Mouse (Mus musculus): ENCODE results near the gene Scube3.

Scube3 gene

GRCm38 (mm10) chr17:28141771-28142699, at the start of gene Scube3:
TSS of gene Scube3 (plus strand) at chr17:28142141.
- no peak for DNase-seq (ENCODE audit: low read depth, low spot score)

GRCm38 (mm10) chr17:28092297-28092696, 49.6 kb upstream of the Scube3 start:
- no peak for DNase-seq (ENCODE audit: low read depth, low spot score)

GRCm38 (mm10) chr17:28093837-28094236, 48.1 kb upstream of the Scube3 start:
- no peak for DNase-seq (ENCODE audit: low read depth, low spot score)

- DNase-seq (ENCODE audit: low read depth, low spot score): no peak
Observed at GRCm38 (mm10) chr17:28096418-28096817, 45.5 kb upstream of the Scube3 start.

- DNase-seq (ENCODE audit: low read depth, low spot score): no peak
Observed at GRCm38 (mm10) chr17:28097308-28097707, 44.6 kb upstream of the Scube3 start.

DNA sequence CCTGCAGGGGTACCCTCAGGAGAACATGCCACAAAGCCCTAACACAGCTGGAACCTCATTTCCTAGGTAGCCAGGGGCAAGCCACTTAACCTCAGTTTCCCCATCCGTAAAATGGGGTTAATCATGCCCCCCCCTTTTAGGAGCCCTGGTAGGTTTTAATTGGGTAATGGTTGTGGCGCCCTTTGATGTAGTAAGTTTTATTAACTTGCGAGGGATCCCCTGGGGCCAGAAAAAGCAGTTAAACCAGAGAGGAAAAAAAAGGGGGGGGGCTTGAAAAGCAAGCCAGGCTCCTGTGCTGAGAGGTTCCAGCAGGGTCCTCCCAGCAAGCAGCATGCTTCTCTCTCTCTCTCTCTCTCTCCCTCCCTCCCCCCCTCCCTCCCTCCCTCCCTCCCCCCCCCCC, 42.9 kb upstream of the Scube3 start:
- DNase-seq (ENCODE audit: low read depth, low spot score): no peak

- no peak for DNase-seq (ENCODE audit: low read depth, low spot score)
Observed at GRCm38 (mm10) chr17:28100669-28101068, 41.3 kb upstream of the Scube3 start.

GRCm38 (mm10) chr17:28101284-28101887, 40.6 kb upstream of the Scube3 start:
- no peak for DNase-seq (ENCODE audit: low read depth, low spot score)

GRCm38 (mm10) chr17:28101902-28102319, 40.0 kb upstream of the Scube3 start:
- DNase-seq (ENCODE audit: low read depth, low spot score): no peak

GRCm38 (mm10) chr17:28104416-28104815, 37.5 kb upstream of the Scube3 start:
- no peak for DNase-seq (ENCODE audit: low read depth, low spot score)

DNA sequence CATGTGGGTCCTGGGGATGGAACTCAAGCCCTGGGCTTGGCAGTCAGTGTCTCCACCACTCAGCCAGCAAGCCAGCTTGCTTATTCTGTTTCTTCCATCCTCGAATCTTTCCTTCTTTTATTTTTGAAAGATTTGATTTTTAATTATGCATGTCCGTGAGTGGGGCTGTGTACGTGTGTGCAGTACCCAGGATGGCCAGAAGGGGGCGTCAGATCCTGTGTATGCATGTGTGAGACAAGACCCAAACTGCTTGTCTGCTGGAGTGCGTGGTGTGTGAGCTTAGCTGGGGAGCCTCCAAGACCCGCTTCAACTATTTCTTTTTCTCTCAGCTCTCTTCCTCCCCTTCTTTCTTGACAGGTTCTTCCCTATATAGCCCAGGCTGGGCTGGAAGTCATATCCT, 35.6 kb upstream of the Scube3 start:
- DNase-seq (ENCODE audit: low read depth, low spot score): no peak

GRCm38 (mm10) chr17:28107275-28107674, 34.7 kb upstream of the Scube3 start:
- no peak for DNase-seq (ENCODE audit: low read depth, low spot score)

DNA sequence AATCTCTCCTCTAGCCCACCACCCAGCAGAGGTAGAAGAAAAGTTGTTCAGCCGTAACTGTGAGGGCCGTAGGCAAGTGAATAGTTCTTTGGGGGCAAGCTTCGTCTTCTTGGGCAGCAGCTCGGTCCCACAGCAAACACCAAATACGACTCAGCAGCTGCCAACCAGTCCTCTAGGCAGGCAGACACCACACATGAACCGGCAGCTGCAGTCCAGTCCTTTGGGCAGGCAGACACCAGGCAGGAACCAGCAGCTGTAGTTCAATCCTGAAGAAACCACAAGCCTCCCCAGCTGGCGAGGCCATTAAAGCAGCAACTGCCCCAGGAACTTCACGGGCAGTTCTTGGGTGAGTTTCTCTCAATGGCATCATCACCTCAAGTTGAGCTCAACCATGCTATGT, 29.7 kb upstream of the Scube3 start:
- DNase-seq (ENCODE audit: low read depth, low spot score): no peak

- DNase-seq (ENCODE audit: low read depth, low spot score): no peak
Observed at GRCm38 (mm10) chr17:28116335-28116734, 25.6 kb upstream of the Scube3 start.

DNA sequence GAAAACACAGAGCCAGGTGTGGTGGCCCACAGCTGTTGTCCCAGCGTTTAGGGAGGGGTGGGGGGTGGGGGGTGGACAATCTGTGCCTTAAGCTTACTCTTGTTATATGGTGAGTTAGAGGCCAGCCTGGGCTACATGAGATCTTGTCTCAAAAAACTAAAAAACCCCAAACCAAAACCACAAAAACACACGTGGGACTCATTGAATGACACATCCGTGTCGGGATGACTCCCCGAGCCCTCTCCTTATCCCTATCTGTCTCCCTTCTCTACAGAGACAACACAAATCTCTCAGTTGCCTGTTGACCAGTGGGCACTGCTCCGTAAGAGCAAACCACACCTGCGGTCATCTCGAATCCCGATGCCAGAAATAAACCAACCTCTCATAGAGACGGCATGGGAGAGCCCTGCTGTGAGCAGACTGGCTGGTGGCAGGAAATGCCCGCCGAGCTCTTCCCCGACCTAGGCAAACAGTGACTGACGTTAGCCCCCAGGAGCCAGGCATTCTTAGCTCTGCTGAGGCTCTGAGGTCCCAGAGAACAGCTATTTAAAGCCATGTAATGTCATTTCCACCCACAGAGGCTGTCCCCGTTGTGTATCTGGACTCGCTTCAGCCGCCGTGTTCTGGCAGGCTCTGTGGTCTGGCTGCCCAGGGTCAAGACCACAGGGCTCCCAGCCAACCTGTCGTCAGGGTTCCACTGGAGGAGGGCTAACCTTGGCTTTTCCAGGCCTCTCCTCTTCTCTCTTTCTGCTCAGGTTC, 24.3 kb upstream of the Scube3 start:
- DNase-seq (ENCODE audit: low read depth, low spot score): no peak

DNA sequence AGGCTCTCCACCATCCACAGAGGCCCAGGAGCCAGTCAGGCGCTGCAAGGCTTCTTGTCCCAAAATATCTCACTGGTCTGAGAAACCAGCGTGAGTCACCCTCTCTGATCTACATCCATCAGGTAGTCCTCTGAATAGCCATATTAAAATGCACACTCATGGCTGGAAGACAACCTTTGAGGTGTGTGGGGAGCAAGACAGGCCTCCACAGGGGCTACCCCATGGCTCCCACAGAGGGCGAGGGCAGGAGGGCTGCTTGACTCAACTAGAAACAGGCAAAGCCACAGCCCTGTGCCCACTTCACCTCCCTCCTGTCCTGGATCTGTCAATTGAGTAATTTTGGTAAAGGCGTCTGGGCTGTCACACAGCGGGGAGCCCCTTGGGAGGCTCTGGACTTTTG, 21.5 kb upstream of the Scube3 start:
- DNase-seq (ENCODE audit: low read depth, low spot score): no peak

DNA sequence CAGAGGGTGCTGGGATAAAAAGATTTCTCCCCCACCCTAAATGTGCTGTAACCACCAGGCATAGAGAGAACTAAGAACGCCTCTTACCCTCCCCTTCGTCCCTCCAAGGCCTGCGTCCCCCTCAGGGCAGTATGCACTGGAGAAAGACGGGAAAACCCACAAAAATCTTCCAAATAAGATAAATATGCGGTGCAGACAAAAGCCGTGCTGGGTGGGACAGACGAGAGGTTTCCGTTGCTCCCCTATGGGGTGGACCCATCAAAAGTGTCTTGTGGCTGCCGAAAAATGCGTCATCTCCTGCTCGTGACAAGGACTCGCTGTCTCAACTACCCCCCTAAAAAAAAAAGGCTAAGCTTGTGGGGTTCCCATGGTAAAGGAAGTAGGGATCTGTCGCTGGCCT, 19.0 kb upstream of the Scube3 start:
- no peak for DNase-seq (ENCODE audit: low read depth, low spot score)

DNA sequence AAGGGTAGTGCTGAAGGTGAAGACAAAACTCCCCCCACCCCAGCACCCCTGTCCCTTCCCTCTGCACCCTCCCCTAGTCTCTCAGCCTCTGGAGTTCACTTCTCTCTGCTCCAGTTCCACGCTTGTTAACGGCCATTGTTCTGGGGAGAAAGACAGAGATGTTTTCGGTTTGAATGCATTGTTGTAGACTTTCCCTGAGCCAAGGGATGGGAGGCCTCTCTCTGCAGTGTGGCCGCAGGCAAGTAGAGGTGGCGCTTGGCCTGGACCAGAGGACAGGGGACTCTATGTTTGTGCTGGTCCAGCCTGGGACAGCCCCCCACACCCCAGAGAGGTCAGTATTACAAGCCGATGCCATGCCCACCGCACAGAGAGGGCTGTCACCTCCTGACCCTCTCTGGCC, 18.3 kb upstream of the Scube3 start:
- no peak for DNase-seq (ENCODE audit: low read depth, low spot score)

DNA sequence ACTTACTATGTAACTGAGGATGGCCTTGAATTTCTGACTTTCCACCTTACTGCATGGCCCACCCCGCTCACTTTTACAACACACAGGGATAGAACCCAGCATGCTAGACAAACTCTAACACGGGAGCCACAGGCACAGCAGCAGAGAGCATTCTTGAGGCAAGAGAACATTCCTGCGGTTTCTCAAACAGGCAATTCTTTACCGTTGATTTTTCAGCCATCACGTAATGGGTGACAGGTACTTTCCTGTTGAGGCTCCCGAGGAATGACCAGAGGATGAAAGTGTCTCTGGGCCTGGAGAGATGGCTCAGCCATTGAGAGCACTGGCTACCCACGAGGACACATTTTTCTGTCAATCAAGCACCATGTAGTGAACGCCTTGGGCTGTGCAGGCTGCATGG, 17.6 kb upstream of the Scube3 start:
- no peak for DNase-seq (ENCODE audit: low read depth, low spot score)

- DNase-seq (ENCODE audit: low read depth, low spot score): no peak
Observed at GRCm38 (mm10) chr17:28129796-28130195, 12.1 kb upstream of the Scube3 start.

DNA sequence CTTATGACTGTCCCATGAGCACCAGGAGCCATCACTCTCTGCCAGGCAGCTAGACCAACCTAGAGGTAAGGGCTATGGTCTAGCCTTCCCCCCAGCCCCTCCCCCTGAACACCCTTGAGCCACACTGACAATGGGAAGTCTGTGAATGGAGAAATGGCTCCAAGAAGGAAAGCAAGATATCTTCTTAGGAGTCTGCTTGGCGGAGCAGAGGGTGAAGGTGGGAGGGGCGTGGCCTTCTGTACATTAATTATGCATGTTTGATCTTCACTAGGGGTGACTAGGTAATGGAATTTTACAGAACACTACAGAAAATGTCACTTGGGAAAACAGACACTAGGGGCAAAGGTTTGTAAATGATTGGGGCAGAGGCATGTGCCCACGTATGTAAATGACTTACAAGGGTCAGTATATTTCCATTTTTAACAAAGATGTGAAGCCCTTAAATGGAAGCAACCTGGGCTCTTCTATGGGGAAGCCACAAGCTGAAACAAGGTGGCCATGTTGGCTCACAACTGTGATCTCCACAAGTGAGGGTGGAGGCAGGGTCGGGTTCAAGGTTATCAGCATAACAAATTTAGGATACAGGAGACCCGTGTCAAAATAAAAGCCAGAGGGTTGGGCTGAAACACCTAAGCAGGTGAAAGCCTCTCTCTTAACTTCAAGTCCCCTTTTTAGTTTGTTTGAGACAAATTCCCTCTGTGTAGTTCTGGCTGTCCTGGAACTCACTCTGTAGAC, 11.4 kb upstream of the Scube3 start:
- no peak for DNase-seq (ENCODE audit: low read depth, low spot score)

GRCm38 (mm10) chr17:28131156-28131555, 10.8 kb upstream of the Scube3 start:
- DNase-seq (ENCODE audit: low read depth, low spot score): no peak

Measured in brain, embryonic 18.5 days (tissue).